Mouse (Mus musculus) urinary bladder, postnatal 4 days (tissue): Measurements from ENCODE around the gene Iqcn.

ENCODE experiments used
- DNase-seq, 2 experiments: peaks; one replicate each; pipeline ENCODE4 v3.0.0; 2021 to 2022; ENCODE audit warnings: low spot score in 2 of 2

Gene Iqcn

DNA sequence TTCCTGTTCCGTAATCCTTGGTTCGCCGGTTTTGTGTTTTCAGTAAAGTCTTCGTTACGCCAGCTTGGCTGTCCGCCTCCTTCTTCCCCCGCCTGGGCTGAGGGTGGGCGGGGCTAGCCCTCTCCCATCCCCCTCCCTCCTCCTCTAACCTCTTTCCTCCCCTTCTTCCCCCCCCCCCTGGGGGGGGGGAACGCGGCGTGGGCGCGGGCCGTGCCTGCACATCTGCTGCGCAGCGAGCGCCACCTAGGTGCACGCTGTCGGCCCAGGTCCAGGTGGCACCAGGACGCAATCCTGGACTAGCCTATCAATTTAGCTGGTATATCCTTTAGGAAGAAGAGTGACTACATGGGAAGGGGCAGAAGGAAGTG, 2.7 kb upstream of the Iqcn start:
- DNase-seq = peak; percentile 87 to 90

DNA sequence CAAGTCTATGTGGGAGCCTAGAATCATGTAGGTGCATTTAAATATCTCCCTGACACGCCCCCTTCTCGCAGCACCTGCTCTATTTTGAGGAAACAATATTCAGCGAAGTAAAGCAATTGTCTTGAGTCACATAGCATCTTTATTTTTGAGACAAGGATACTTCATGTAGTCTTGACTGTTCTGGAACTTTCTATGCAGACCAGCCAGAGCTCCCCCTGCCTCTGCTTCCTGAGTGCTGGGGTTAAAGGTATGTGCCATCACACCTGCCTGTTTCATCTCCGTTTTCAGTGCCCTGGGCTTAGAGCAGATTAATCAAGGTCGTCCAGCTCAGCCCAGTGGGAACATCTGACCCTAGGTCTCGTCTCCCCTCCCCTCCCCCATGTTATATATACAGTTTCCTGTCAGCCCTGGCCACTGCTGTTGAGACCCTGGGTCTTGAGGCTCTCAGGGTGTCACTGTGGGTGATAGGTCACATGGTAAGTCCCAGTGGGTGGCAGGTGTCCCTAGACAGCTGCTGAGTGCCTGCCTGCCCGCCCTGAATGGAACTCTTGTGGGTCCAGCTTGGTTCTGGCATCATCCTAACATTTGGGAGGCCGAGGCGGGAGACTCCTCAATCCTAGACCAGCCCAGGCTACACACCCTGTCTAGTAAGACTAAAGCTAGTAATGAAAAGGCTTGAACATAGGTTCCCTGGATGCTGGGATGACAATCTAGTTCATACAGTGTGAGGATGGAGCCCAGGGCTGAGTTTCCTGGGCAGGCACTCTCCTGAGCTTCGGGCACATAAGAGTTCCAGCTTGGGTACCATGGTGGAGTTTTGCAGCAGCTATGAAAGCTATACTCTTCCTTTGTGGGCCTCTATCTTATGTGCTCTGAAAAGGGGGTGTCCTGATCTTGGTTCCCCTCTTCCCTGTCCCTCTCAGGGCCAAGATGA, 1.9 kb upstream of the Iqcn start:
- DNase-seq = no peak

DNA sequence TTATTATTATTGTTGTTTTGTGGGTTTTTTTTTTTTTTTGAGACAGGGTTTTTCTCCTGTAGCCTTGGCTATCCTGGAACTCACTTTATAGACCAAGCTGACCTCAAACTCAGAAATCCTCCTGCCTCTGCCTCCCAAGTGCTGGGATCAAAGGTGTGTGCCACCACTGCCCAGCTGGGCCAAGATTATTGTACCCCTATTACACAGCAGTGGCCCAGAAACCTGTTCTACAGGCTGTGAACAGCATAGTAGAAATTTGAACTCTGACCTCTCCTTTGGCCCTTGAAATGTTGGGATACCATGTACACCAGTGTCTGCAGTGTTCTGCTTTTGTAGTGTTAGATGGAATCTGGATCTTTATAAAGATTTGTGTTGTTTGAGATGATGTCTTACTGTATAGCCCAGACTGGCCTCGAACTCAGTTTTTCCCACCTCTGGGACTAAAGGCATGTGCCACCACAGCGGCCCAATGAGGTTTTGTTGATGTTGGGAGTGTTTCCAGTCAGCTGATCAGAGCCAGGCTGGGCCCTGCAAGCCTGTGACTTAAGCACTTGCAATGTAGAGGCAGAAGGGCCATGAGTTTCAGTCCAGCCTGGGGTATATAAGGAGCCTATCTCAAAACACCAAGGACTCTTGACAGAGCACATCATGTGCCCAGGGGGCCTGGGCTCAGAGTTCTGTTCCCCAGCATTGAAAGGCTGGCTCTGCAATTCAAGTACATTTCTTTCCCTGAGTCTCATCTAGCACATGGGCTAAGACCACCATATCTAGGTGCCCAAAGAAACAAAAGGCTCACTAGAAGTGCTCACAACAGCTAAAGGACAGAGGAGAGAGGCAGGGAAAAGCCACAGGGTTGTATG, 1.0 kb upstream of the Iqcn start:
- DNase-seq = no peak

DNA sequence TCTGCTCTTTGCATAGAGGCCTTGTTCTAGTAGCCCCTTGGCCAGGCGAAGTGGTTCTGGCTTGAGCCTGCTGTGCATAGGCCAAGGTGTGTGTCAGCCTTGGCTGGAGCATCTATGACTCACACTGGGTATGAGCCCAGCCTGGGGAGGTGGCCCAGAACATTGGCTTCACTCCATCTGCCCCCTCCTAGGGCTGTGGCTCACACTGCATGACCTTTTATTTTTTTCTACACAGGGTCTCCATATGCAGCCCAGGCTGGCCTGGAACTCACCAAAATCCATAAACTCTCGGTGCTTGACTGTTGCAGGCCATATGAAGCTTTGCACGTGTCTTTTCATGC, 445 bp upstream of the Iqcn start:
- DNase-seq = peak in 1 of 2 experiments; percentile 70

DNA sequence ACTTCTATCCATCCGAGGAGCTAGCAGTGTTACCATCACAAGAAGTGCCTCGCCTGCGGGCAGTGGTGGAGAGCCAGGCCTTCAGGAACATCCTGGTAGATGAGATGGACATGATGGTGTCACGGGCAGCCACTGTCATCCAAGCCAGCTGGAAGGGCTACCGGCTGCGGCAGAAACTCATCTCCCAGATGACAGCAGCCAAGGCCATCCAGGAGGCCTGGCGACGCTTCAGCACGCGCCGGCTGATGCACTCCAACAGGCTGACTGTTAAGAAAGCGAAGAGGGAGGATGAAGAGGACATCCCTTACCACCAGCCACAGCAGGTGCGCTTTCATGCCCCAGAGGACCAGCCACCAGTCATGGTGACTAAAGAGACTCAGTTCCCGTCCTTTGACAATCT, 5.0 kb downstream of the Iqcn start:
- no peak for DNase-seq

DNA sequence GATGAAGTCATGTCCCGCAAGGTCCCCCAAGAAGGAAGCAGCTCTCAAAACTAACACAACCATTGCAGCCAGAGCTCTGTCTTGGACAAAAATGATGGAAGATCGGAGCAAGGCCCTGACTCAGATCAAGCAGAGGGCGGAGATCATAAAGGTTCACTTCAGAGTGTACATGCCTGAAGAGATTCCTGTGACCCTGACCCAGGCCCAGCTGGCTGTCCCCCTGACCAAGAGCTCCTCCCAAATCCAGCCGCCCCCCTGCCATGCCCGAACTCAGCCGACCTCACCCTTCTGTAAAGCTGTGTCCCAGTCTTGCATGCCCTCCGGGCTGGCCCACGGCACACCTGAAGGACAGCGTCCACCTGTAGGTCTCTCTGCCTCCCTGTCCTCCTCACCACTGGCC, 6.5 kb downstream of the Iqcn start:
- no peak for DNase-seq

DNA sequence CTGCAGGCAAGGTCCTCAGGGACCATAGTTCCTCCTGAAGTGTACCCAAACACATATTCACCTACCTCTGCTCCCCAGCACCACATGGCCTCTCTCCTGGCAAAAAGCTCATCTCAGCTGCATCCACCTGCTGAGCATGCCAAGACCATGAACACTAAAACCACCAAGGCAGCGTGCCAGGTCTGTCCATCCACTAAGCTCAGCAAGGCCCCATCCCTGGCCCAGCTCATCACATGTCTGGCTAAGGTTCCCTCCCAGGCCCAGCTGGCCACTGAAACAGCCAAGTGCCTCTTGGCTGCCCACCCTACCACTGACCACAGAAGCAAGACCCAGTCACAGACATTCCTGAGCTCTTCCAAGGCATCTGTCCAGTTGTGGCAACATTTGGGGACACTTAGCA, 7.0 kb downstream of the Iqcn start:
- DNase-seq = no peak

DNA sequence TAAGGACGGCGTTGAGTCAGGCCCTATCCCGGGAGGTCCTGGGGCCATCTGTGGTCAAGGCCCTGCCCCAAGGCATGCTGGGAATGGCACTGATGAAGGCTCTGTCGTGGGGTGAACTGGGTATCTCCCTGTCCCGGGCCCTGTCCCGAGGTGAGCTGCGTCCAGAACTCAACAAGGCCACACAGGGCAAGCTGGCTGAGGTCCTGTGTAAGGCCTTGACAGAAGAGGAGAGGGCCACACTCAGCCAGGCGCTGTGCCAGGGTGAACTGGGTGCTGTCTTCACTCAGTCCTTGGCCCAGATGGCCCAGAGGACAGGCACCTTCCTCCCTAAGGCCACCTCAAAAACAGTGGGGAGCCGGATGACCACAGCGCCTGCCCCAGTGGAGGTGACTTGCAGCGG, 7.8 kb downstream of the Iqcn start:
- no peak for DNase-seq

DNA sequence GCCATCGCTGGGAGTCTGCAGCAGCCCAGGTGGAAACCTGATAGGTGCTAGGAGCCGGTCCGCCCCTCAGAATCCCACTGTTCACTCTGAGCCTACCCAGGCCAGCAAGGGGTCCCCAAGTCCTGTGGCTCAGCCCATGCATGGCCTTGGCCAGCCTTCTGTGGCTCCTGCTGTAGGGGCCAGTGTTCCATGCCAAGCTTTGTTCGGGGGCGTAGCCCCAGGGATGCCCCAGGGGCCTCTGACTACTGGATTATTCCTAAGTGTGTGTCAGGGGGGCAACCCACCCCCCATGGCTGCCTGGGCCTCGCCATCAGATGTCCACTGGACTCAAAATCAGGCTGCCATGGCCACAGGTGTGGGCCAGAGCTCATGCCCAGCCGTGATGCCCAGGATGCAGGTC, 10.7 kb downstream of the Iqcn start:
- DNase-seq = no peak

DNA sequence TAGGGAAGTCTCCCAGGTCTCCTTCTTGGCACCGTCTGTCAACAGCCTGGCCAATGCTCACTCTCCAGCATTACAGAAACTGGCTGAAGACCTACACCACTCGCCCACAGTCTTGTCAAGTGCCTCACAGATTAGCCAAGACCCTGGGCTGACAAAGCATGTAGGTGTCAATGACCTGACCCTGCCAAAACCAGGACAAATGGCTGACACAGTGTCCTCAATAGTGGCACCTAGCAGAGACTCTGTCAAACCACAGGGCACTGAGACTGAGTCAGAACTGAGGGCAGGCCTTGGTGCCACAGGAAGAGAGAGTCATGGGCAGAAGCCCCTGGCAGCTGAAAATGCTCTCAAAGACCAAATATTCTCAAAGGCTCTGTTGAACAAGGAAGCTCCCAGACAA, 11.8 kb downstream of the Iqcn start:
- DNase-seq = no peak

DNA sequence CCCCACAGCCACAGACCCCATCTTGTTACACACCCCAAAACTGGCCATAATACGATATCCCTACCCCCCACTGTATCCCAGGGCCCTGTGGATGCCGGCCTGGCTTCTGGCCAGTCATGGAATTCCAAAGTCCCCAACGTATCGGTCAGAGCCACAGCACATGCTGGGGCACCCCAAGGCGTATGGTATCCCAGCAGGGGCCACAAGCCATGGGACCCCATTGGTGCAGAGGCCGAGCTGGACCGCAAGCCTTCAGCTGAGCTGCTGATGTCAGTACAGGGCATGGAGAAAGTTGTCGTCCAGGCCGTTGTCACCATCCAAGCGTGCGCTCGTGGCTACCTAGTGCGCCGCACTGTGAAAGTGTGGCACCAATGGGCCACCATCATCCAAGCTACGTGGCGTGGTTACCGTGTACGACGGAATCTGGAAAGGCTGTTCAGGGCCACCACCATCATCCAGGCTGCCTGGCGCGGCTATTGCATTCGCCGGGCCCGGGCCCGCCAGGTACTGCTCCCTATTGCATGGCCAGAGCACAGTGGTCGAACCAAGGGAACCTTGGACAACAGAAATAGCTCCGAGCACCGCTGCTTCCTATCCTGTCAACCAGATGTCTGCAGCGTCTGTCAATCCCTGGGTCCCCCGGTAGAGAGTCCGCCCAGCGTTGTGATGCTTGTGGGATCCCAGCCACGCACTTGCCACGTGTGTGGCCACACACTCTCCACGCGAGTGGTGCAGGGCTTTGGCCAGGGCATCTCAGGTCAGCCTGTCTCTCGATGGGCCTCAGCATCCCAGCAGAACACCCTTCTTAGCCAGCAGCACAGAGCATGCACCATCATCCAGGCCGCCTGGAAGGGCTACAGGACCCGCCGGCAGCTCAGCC, 13.5 kb downstream of the Iqcn start:
- DNase-seq = no peak

DNA sequence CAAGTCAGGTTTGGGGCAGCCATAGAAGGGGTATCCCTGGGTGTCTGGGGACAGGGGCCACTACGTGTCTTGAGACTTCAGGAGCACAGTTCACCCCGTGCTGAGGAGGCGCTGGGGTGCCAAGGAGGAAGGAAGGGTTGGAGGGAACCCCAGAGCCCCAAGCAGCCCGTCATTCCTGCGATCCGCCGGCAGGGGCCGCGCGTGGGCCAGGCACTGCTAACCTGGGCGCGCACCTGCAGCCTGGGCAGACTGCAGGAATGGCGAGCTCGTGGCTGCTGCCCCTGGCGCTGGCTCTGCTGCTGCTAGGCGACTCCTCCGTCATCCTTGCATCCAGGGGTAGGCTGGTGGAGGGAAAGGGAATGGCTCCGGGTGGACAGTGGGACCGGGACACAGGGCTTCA, 15.0 kb downstream of the Iqcn start, which contains the start of gene Gm3336:
TSS of gene Gm3336 (plus strand) at position 247 of the 400 bp plus-strand sequence.
- DNase-seq = no peak

DNA sequence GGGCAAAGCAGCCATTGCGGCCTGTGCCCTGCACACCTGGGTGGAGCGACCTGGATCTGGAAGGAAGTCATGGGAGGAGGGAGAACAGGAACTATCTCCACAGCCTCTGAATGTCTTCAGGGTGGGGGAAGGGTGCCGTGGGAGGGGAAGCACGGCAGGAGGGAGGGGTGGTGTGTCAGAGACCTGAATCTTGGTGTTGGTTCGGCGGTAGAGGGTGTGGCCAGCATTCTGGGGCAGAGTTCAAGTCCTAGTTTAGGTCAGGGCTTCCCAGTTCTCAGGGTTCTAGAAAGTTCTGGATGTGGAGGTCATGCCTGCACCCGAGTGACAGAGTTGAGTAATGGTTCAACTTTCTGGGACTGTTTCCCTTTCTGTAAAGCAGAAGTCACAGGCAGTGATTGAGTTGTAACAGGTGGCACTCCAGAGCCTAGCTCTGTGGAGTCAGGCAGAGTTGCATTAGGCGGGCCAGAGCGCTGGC, 16.6 kb downstream of the Iqcn start:
- DNase-seq = no peak

DNA sequence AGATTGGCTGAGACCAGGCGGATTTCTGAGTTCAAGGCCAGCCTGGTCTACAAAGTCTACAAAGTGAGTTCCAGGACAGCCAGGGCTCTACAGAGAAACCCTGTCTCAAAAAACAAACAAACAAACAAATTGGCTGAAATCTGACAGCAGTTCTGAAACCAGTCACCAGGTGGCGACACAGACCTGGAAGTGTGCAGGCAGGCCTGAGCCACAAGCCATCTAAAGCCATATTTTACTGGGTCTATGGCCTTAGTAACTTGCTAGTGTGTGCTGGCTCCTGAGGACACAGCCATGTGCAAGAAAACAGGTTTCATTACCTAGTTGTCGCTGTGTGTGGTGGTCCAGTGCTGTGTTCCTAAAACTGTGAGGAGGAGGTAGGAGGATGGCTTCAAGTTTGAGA, 17.5 kb downstream of the Iqcn start:
- DNase-seq = peak in 1 of 2 experiments; percentile 55

DNA sequence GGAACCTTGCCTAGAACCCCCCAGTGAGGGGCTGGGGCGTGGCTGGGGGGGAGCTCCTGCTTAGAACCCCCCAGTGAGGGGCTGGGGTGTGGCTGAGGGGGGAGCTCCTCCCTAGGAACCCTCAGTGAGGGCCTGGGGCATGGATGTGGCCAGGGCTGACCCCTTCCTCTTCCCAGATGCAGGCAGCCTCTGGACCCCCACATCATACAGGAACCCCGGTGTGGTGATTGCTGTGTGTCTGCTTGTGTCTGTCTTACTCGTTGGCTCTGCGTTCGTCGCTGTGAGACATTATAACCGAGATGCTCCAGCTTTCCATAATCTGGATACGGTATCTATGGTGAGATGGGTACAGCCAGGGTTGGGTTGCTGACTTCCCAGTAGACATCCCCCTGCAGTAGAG, 18.3 kb downstream of the Iqcn start:
- DNase-seq = no peak

DNA sequence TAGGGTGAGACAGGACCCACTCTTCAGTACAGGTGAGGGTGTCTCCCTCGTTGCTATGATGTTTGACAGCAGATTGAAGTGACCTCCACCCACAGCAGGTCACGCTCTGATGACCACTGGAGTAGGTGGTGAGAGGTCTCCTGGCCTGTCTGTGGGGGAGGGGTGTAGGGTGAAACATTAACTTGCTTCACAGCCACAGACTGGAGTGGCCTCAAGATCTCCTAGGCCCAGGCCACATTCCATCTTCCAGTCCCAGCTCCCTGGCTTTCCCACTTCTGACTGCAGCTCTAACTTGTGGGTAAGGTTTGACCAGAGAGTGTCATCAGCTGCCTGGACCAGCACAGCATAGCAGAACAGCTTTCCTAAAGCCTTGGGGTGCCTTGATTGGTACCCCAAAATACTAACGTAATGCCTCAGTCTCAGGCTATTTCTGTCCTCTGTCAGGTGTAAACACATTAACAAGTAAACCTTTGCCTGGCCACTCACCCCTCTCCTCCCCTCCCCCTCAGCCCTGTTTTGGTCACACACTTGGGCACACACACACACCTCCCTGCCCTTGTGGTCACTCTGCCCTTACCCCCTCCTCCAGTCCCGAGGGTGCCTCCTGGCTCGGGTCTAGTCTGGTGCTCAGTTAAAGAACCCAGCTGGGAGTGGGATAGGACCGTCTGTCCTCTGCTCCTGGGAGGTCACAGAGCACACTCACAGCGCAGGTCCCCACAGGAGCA, 20.4 kb downstream of the Iqcn start, which contains the start of gene Pde4c:
TSS of gene Pde4c (plus strand) at position 235 of the 725 bp plus-strand sequence.
- no peak for DNase-seq

DNA sequence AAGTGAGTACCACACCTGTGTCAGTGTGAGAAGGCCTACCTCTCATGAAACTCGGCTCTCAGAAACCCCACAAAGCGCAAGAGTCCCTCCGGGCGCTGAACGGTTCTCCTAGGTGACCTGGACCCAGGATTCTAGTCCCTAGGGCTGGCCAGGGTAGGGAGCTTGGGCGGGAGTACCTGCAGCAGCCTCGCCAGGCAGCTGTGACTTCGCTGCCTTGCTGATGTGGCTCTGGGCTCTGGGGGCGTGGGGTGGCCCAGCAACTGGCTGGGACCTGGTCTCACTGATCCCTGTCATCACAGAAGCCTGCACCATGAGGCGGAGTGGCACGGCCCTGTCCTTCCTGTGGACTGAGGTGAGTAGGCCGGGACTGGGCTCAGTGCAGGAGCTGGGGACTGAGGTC, 21.0 kb downstream of the Iqcn start:
- no peak for DNase-seq

DNA sequence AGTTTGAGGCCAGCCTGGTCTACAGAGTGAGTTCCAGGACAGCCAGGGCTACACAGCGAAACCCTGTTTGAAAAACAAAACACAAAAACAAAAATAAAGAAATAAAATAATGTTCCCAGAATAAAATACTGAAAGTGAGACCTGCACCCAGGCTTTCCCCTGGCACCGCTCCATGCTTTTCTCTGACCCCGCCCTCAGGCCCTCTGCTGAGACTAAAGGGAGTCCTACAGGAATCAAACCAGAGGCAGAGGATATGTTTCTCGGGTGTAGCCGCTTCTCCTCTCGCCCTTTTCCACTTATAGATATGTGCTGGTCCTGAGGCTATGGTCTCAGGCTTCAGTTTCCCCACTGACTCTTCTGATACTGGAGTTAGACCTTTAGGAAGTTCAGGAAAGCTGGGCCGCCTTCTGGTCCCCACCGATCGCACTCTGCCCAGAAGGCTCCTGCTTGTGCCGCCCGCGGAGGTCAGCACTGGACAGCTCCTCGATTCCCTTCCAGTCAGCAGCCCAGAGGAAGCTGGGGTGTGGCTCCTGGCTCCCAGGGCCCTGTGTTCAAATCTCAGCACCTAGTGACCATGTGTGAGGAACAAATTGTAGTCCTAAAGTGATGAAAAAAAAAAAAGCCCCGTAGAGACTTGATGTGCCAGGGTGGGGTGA, 22.7 kb downstream of the Iqcn start:
- DNase-seq = no peak

DNA sequence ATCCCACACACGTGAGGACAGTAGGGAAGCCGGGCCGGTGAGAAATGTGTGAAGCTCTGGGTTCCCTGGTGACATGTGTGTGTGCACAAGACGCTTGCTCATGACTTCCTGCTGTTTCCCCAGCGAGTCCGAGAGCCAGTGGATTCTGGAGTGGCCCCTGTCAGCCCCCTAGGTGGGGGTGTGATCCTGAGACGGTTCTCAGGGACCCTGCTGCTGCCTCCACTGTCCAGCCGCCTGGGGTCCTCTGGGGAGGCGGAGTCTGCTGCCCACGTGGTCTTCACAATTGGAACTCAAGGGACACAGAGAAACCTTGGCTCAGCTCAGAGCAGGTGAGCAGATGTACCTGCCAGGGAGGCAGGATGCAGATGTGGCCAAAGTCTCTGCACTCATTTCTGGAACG, 23.5 kb downstream of the Iqcn start:
- DNase-seq = no peak

DNA sequence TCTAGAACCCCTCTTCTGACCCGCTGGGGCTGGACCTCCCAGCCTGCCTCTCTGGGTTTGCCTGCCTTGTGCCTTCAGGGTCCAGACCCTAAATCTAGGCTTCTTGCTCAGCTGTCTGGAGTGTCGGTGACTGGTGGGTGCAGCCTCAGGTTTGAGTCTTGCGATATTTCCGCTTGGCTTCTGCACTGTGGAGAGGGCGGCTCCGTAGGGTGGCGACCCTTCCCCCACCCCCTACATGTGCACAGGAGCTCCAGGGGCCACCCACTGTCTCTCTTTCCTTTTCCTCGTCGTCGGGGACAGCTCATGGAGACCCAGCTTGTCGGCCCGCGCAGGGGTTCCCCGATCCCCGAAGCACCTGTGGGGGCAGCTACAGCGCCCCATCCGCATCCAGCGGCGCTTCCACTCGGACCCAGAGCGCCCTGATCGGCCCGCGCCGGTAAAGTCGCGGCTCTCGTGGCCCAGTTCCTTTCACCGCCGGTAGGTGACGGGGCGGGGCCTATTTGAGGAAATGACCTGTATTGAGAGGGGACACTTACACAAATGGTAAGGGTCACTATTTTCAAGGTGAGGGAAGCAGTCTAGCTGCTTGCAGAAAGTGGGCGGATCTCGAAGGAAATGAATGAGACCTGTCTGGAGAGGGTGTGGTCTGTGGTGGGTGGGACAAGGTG, 26.7 kb downstream of the Iqcn start:
- DNase-seq = no peak
